Mouse (Mus musculus) right cerebral cortex, postnatal 36 days (tissue): ENCODE results near the gene Efcc1.
"Not testable (repeated sequence)": the region's sequence is repeated elsewhere in the genome, so short reads cannot be mapped to it uniquely, and the experiment has no call there.

Source experiments
- DNase-seq, 2 experiments: peaks; one replicate each; pipeline ENCODE4 v3.0.0; 2022; ENCODE audit warnings: low spot score in 2 of 2, mixed read lengths in 1 of 2

The Efcc1 gene

DNA sequence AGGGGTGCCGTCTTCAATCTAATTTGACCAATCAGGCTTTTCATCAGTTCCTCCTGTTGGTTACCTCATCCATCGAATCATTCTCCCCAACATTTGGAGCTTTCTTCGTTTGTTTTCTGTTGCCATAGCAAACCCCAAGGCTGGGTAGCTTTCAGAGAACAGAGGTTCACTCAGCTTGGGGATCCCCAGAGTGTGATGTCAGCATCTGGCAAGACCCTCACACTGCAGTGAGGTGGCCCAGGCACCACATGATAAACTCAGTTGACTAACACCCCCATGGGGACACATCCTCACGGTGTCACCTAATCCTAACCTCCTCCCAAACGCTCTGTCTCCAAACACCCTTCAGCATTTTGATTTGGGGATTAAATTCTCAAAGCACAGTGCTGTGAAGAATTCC lies 12.6 kb downstream of the Efcc1 start:
- DNase-seq = no peak

DNA sequence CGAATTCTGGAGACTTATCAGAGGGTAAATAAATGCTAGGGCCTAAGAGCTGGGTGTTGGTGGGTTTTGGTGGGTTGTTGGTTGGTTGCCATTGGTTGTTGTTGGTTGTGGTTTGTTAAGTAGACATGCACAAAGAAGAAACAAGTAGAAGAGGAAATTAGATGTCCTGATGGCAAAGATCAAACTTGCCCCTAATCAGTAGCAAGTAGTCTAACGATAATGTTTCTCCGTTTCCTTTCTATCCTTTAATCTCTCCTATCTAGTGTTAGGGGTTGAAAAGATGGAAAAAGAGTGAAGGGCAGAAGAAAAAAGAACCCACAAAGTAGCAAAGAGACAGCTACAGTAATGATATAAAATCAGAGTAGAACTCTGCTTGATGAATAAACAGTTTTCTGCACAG lies 14.0 kb downstream of the Efcc1 start:
- DNase-seq = no peak

DNA sequence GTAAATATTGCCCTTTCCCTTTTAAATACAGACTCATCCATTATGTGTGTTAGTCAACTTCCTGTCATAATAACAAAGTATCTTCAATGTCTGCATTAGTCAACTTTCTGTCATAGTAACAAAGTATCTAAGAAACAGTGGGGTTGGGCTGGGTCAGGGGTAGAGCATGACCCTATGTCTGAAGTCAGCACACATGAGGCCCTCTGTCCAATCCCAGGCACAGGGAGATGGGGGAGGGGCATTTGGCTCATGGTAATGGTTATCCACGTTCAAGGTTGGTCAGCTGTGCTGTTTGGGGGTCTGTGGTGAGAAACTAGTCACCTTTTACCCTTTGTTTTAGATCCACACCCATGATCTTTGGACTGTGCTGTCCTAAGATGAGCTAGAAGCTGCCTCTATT lies 14.6 kb downstream of the Efcc1 start:
- DNase-seq = no peak

DNA sequence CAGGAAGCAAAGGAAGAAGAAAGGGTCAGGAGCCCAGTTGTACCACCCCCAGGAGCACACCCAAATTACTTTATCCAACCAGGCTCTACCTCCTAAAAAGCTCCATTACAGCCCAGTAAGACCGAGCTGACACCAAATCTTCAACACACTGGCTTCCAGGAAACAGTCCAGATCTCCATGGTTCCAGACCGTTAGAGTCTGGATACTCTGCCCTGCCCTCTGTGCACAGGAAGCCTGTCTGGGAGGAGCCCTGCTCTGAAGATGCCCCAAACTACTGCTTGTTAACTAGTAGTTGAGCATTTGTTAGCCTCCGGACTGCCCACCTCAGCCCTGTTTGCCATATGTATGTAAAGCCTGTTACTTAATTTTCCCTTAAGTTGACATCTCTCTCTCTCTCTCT lies 15.4 kb downstream of the Efcc1 start:
- DNase-seq = no peak

DNA sequence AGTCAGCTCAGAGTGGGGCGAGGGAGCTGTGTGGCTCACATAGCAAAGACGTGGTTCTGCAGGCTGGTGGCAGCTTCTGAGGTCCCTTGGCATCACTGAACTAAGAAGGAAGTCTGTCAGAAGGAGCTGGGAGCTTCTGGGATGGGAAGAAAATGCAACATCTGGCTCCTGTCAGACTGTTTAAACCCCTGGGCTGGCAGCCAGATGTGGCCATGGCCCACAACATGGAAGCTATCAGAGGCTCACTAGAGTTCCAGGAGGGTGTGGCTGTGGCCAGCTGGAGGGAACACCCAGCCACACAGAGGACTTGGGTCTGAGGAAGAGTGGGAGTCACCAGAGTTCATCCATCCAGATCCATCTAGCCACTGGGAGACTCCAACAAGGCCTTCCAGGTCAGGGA lies 16.2 kb downstream of the Efcc1 start:
- DNase-seq = no peak

DNA sequence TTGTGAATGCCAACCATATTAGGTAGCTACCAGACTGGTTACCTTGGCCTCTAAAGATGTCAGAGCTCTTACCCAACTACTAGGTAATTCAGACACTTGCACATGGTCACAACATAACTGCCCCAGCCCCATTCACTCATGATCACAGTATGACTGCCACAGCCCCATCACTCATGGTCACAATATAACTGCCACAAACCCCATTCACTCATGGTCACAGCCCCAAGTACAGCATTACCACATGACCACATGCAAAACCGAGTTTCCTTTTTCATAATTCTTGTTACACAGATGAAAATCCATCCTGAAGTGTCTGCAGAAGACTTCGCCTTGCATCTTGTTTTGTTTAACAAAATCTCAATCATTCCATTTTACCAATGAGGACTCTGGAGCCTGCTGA lies 17.4 kb downstream of the Efcc1 start:
- no peak for DNase-seq

DNA sequence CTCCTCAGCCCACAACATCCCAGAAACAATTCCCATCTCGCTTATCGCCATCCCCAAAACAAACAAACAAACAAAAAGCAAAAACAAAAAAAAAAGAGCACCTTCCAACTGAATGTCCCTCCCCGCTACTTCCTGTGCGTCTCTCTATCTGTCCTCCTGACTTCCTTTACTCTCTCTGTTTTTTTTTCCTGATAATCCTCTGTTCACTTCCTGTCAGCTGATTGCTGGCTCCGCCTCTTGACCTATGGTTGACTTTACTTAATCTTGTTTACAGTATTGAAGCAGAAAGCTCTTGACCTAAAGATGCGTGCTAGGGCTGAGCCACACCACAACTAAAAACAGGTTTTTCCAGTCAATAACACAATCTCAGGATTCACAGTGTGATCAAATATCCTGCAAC lies 17.9 kb downstream of the Efcc1 start:
- no peak for DNase-seq

DNA sequence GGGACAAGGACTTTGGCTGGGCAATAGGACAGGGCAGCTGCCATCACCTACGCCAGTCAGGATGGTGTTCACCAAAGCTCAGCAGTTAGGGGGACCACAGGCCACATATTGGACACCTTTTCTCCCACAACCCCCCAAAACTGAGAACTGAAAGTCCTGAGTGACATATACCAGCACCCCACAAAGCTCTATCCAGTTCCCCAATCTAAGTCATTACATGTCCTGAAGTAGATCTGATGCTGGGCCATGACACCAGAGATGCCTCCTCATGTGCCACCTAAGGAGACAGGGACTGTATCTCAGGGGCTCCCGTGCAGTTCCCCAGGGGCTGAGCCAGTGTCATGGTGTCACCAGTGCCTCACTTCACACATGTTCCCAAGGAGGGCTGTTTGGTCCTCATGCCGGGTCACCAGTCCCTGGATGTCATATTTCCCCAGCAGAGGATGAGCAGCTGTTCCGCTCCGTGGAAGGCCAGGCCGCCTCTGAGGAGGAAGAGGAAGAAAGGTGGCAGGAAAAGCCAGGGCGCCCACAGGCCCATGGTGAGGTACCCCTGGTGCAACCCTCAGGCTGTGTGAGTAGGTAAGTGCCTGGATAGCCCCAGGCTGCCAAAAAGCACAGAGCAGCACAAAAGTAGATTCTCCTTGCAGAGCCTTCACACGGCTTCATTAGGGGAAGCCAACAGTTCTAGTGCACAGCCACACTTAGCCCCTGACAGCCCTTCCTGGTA lies 19.7 kb downstream of the Efcc1 start:
- DNase-seq = no peak

DNA sequence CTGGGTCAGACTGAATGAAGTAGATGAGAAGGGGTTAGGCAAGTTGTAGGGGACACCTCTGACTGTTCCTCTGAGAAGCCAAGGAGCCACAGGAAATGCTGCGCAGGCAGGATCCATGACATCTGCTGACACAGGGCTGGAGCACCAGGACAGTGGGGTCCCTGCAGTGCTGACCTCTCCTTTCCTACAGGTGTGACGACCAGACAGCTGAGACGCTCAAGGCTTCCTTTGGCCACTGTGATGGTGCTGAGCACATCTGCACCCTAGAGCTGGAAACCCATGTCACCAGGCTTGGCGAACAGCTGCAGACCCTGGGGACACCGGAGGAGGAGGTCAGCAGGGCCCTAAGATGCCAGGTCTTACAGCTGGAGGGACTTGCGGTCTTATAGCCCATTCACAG lies 20.9 kb downstream of the Efcc1 start:
- DNase-seq = no peak

DNA sequence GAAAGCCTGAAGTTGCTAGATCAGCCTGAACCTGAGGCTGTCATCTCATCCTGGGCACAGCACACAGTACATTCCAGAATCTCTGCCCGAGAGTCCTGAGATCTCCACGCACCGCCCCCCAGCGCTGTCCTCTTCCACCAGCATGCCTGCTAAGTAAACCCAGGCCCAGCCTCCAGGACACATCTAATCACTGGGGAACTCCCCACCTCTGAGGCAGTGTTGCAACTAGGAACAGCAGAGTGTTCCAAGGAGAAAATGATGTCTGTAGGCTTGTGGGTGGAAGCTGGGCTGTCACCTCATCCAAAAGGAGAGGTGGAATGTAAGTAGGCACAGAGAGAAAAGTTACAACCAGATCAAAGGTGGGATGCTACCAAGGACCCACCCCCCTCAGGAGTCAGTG lies 24.5 kb downstream of the Efcc1 start:
- DNase-seq = no peak

DNA sequence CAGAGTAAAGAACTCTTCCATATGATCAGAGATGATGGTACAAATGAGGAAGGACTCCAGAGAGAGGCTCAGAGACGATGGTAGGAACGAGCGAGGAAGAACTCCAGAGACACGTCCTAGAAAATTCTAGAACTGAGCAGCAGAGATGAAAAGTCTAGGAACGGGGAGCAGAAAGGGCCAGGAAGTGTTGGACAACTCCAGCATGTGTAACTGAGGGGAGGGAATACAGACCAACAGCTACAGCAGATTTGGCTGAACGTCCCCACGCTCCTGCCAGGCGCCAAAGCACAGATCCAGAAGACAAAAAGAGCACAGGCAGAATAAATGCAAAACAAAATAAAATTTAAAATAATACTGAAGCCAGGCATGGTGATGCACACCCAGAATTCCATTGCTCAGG lies 26.2 kb downstream of the Efcc1 start:
- DNase-seq = no peak

DNA sequence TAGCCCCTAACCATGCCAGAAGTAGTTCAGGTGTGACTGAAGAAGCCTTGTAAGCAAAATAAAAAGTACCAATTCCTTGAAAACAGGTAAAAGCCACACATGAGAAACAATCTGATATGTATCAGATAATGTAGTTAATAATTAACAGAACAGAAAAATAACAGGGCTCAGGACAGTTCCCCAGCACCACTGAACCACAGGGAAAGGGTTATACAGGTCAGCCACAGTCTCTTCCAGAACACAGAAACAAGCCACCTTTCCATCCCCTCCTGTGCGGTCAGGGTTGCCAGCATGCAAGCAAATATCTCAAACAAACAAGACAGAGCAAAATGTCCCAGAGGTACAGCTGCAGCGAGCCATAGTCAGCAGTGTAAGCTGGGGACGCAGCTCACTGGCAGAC lies 28.7 kb downstream of the Efcc1 start:
- no peak for DNase-seq

DNA sequence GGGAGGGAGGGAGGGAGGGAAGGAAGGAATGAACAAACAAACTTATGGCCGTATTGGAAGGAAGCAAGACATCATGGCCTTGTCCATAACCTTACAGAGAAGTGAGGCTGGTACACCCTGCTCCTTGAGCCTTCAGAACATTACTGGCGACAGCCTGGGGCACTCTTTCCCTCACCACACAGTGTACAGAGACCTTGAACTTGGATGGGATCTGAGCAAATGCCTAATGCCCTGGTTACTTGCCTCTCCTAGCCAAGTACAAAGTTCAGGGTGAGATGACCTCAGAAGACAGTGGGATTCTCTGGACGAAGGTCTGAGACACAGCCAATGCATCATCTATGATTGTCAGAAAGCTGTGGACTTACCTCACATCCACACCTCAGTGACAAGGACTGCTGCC lies 29.2 kb downstream of the Efcc1 start:
- DNase-seq = no peak

DNA sequence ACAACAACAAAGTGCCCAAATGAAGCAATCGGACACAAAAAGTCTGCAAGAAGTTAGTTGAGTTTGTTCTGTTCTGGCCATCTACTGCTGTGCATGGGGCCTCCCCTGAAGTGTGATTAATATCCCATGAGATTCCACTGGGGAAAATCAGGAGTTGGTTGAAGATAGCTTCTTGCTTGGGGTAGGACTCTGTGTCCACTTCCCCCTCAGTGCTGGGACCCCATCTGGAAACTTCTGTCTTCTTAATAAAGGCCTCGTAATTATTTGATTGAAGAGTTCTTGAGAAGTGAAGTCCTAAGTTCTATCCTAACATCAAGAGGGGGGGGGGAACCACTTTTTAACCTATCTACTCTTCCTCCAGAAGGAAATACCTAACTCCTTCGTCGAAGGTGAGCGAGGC lies 31.5 kb downstream of the Efcc1 start:
- DNase-seq = no peak

DNA sequence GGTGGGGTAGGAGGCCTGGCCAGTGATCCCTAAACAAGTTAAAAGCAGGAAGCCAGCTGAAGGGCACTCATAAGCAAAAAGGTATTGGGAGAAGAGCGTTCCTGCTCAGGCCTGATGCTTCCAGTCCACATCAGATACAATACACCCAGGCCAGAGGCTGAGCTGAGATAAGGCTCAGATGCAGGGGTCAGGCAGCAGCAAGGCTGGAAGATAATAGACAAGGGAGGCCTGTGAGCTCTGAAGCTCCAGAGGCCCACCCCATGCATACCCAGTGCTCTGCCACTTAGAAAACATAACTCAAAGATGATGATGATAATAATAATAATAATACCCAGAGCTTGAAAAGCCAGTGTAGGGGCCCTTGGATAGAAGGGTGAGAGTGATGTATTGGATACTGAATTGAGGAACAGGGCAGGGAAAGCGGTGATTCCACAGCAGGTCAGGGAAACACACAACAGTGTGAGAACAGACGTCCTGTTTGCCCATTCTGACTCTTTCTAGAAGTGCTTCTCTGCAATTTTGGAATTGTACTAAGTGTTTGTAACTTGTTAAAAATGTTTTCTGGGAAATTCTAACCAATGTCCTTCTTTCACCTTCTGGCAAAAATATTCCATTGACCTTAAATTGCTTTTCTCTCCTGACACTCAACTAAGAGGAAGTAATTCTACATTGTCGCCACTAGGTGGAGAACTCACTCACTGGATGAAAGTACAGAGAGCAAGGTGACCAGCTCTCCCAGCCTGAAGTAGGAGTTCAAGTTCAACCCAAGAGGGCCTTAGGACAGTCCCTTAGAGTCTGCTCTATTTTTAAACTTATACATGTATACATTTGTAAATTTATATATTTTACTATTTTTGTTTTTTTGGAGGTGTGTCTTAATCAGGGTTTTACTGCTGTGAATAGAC lies 33.0 kb downstream of the Efcc1 start:
- DNase-seq = no peak

DNA sequence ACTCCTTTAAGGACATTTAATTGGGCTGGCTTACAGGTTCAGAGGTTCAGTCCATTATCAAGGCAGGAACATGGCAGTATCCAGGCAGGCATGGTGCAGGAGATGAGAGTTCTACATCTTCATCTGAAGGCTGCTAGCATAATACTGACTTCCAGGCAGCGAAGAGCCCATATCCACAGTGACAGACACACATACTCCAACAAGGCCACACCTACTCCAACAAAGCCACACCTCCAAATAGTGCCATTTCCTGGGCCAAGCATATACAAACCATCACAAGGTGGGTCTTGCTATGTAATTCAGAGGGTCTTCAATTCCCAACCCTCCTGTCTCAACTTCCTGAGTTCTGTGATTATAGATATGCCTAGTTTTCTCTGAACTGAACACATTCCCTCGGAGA lies 33.6 kb downstream of the Efcc1 start:
- not testable (repeated sequence) for DNase-seq

DNA sequence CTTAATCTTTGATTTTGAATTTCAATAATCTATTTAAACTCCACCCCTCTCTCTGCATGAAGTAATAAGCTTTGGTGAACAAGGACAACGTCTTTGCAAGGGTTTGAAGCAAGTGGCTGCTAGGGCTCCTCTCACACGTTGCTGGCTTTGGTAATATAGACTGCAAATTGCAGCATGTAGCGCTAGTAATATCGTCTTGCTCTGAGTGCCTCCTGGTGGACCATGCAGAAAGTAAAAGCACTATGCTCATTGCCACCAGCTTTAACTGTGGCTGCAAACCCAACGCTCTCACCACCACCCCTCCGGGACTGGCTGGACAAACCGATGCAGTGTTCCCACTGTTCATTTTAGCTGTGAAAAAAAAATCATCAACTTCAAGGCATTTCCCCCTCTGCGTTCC lies 40.0 kb downstream of the Efcc1 start:
- no peak for DNase-seq

DNA sequence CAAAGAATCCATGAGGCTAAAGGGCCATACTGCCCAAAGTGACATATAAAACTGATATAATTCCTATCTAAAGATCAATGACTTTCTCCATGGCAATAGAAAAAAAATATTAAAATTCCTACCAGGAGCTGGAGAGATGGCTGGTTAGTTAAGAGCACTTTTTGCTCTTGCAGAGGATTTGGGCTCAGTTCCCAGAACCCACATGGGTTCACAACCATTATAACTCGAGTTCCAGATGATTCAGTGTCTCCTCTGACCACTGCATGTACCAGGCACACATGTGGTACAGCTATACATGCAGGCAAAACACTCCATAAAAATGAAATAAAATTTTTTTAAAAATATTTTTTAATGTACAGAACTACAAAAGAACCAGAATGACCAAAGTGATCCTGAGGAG lies 43.8 kb downstream of the Efcc1 start:
- DNase-seq = no peak

DNA sequence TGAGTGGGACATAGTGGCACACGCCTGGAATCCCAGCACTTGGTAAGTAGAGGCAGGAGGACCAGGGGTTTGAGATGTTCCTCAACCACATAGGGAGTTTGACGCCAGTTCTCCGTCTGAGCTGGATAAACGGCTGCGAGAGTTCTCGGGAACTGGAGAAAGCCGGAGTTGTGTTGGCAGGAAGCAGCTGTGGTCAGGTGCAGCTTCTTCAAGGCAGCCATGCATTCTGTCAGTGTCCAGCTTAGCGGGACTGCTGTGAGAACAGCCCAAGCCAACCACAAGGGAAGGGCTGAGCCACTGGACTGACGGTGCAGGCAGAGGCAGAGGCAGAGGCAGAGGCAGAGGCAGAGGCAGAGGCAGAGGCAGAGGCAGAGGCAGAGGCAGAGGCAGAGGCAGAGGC lies 44.2 kb downstream of the Efcc1 start:
- DNase-seq = no peak

DNA sequence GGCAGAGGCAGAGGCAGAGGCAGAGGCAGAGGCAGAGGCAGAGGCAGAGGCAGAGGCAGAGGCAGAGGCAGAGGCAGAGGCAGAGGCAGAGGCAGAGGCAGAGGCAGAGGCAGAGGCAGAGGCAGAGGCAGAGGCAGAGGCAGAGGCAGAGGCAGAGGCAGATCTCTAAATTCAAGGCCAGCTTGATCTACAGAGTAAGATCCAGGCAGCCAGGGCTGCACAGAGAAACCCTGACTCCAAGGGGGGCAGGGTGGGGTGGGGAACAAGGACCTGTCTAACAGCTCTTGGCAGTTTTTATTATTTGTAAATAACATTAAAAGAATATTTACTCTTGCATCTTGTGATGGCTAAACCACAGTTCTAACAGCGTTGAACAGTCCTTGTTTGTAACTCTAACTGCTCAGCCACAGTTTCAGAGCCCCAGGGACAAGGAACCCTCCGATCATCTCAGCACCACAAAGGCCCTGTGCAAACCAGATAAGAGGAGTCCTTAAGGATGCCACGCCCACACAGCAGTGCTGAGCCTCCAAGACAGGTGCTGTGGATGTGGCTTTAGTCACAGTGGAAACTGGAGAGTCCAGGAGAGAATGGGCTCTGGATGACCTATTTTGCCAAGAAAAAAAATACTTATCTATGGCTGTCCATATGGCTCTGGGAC lies 45.0 kb downstream of the Efcc1 start:
- no peak for DNase-seq

DNA sequence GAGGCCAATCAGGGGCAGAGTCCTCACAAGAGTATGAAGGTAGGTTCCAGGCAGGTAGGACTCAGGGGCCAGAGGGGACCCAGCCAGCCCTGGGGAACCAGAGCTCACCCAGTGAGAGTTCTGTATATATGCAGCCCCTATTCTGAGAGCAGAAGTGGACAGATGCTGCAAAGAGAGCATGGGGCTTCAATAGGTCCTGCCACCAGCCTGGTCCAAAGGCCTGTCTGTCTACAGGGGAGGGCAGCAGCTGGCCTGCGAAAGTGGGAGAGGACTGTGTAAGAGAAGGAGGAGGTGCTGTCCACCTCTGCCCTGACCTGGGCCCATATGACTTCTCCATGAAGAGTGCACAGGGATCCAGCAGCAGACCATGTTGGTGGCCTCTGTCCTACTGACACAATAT lies 46.0 kb downstream of the Efcc1 start:
- DNase-seq = no peak

DNA sequence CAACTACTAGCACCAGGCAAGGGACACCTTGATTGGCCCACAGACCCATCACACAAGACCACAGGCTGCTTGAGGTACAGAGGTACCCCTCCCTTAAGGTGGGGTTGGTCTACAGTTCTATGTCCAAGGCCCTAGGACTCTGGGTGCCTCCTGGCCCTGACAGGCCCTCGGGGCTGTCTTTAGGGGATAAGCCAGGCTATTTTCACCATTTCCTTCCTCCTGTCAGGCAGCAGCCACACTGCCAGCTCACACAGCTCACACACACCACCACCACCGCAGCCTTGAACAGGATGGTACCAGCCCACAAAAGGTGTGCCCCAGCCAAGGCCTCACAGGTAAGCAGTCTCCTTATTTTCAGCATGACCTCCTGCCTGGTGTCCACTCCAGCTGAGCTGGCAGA lies 47.2 kb downstream of the Efcc1 start, which contains the start of gene Gp9:
Gene Gp9 (plus strand): TSS at position 231 of the 400 bp plus-strand sequence.
- DNase-seq = no peak
